ENCODE assay signal across 8 mouse cellular contexts in genomic region chr13:101914691-101915541, GRCm38 (mm10).
DNase-seq lines count a peak whose midpoint lies in the region; ATAC-seq lines count a peak whose summit lies in the region.

No protein-coding gene starts in this region.

- ATAC-seq in forebrain, embryonic 16.5 days, result peak; percentile 85
- ATAC-seq in heart, embryonic 14.5 days (ENCODE audit: insufficient number of reproducible peaks, insufficient read depth, low FRiP score, low read depth), result peak; percentile 42
- ATAC-seq in inflammation-experienced regulatory T-cells, adult 6 months, result no peak

- no peak overlapping the region for H3K4me3 ChIP-seq in forebrain, embryonic 16.5 days (replicated peaks; ENCODE audit: low read length)
- H3K4me3 ChIP-seq in heart, embryonic 14.5 days (ENCODE audit: control insufficient read depth in 1 of 2, insufficient read depth in 1 of 2, low read depth in 1 of 2, low read length in 2 of 2), result no peak overlapping the region

- H3K4me1 ChIP-seq in forebrain, embryonic 16.5 days (replicated peaks; ENCODE audit: control insufficient read depth, insufficient read depth, low read length), result peaks cover 9% of the 10 kb centered on the region; the same call in 1 of the 2 replicates
- H3K4me1 ChIP-seq in heart, embryonic 14.5 days (ENCODE audit: control insufficient read depth in 2 of 2, insufficient read depth in 2 of 2, low read length in 2 of 2), result peaks cover 16 to 26% of the 10 kb centered on the region in 2 experiments

- no peaks in the 10 kb centered on the region for H3K27me3 ChIP-seq in forebrain, embryonic 16.5 days (replicated peaks; ENCODE audit: control insufficient read depth, insufficient read depth, low read length)
- no peaks in the 10 kb centered on the region for H3K27me3 ChIP-seq in heart, embryonic 14.5 days (ENCODE audit: control insufficient read depth, insufficient read depth, low read length)

- no peaks in the 10 kb centered on the region for H3K9me3 ChIP-seq in forebrain, embryonic 16.5 days (ENCODE audit: control insufficient read depth, low read length)
- H3K9me3 ChIP-seq in heart, embryonic 14.5 days (ENCODE audit: control insufficient read depth, low read length), result no peaks in the 10 kb centered on the region

- WGBS in forebrain, embryonic 16.5 days, result 22% methylated on average over 5 of the region's 5 CpGs
- 12% methylated on average over 5 of the region's 5 CpGs for WGBS in heart, embryonic 14.5 days

- H3K4me2 ChIP-seq in forebrain, embryonic 16.5 days (ENCODE audit: low read length), result no peak overlapping the region
- H3K4me2 ChIP-seq in heart, embryonic 14.5 days (ENCODE audit: low read length), result no peak overlapping the region

- no peaks in the 10 kb centered on the region for H3K36me3 ChIP-seq in forebrain, embryonic 16.5 days (ENCODE audit: control insufficient read depth, insufficient read depth)
- no peaks in the 10 kb centered on the region for H3K36me3 ChIP-seq in heart, embryonic 14.5 days (ENCODE audit: control insufficient read depth, insufficient read depth, low read length)

- H3K9ac ChIP-seq in forebrain, embryonic 16.5 days (replicated peaks; ENCODE audit: low read depth, low read length), result no peak overlapping the region
- no peak overlapping the region for H3K9ac ChIP-seq in heart, embryonic 14.5 days (ENCODE audit: low read length)

- no peak overlapping the region; the same call in 1 of the 2 replicates for H3K27ac ChIP-seq in forebrain, embryonic 16.5 days (ENCODE audit: low read length)
- H3K27ac ChIP-seq in heart, embryonic 14.5 days (replicated peaks in 1 of 2; ENCODE audit: control insufficient read depth in 1 of 2, insufficient read depth in 1 of 2, low read depth in 2 of 2, low read length in 2 of 2), result peak overlapping the region; percentile 30 to 62

- DNase-seq in kidney, postnatal 36 days, result peak; percentile 11 to 13
- no peak for DNase-seq in kidney, adult 9 months
- peak; percentile 35 for DNase-seq in lung, postnatal 10 days
- DNase-seq in retina, postnatal 1 day, result no peak
- DNase-seq in embryo, embryonic 10 days (ENCODE audit: low spot score), result no peak

Comparison
In these comparisons a context has a peak if more than half of its experiments do, and no peak if none do; other contexts are left out.
1. DNase-seq: peak in kidney, postnatal 36 days (2 of 2) and lung, postnatal 10 days (single experiment); none in kidney, adult 9 months (single experiment), retina, postnatal 1 day (single experiment) and embryo, embryonic 10 days (single experiment).